Mouse (Mus musculus) bone marrow, adult 2 months (tissue): ENCODE results near the gene Capn1. TPM values are rescaled to one million over a fixed set of nuclear protein-coding genes. Genes with fewer than 3 reads are reported as not detected.
A peak's percentile ranks its signal among the peaks of the same experiment; 100 is the strongest.

Experiments used
- H3K27ac ChIP-seq: fragments of 200-500 bp; 2 replicates; pipeline ENCODE4 v1.5.1; 2012; ENCODE audit warnings: low read depth, mild to moderate bottlenecking, control low read depth, inconsistent platforms, low read length; ENCODE audit not compliant: control insufficient read depth, poor library complexity, insufficient read depth
- H3K4me1 ChIP-seq: fragments of 200-500 bp; 2 replicates; pipeline ENCODE4 v1.6.1; 2011; ENCODE audit warnings: low read length; ENCODE audit not compliant: control insufficient read depth, insufficient read depth
- H3K4me3 ChIP-seq: fragments of 200-500 bp; replicated peaks from 2 replicates; pipeline ENCODE3; 2011; ENCODE audit warnings: mild to moderate bottlenecking, low read depth, low read length, control low read depth; ENCODE audit not compliant: control insufficient read depth
- CTCF ChIP-seq: fragments of 200-500 bp; IDR thresholded peaks from 2 replicates; pipeline ENCODE4 v1.5.1; 2011; ENCODE audit warnings: low read length, control low read depth; ENCODE audit not compliant: control insufficient read depth, insufficient read depth
- POLR2A ChIP-seq: fragments of 200-500 bp; IDR thresholded peaks from 2 replicates; pipeline ENCODE4 v1.6.1; 2011; ENCODE audit warnings: low read depth, mild to moderate bottlenecking, control low read depth, low read length, borderline replicate concordance; ENCODE audit not compliant: control insufficient read depth
- WGBS: fragments of 180-500 bp; shearing (Covaris S2); methylation state at CpG from one replicate; pipeline ENCODE4 v1.1.7; 2018; 5-methylcytosine and 5-hydroxymethylcytosine counted together
- polyA plus RNA-seq: library from polyadenylated mRNA; stranded (reverse); fragments of >200 nt; gene quantifications from 2 replicates; pipeline ENCODE4 v1.2.4, GENCODE M21; 2011; ENCODE audit warnings: low replicate concordance; ENCODE audit not compliant: missing spikeins, insufficient read depth, insufficient read length

Capn1 gene
- polyA plus RNA-seq, 1 experiment, result 139 TPM

DNA sequence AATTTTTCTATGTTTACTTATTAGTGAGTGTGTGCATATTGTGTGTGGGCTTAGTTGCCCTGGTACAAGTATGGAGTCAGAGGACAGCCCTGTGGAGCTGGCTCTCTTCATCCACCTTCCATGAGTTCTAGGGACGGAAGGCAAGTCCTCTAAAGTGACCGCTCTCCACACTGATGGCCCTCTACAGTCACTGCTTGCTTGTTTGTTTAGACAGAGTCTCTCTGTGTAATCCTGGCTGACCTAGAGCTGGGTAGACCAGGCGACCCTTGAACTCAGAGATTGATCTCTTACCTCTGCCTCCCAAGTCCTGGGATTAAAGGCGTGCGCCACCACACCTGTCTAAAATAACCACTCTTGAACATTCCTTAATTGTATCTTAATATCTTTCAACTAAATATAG lies 58.3 kb downstream of the Capn1 start:
- WGBS, result 90% methylated on average over 5 of the region's 5 CpGs
- Histone ChIP-seq H3K27ac (no peak overlapping the region), H3K4me3 (no peak overlapping the region), H3K4me1 (no peaks in the 10 kb centered on the region)
- TF ChIP-seq POLR2A (no peak), CTCF (no peak)

GRCm38 (mm10) chr19:5956685-5957084 lies 59.0 kb downstream of the Capn1 start:
- TF ChIP-seq POLR2A, result no peak
- peak; percentile 58 for TF ChIP-seq CTCF
- WGBS, result 34% methylated on average over 3 of the region's 3 CpGs
- H3K4me1 ChIP-seq, result no peaks in the 10 kb centered on the region
- H3K27ac ChIP-seq, result no peak overlapping the region
- H3K4me3 ChIP-seq, result no peak overlapping the region

DNA sequence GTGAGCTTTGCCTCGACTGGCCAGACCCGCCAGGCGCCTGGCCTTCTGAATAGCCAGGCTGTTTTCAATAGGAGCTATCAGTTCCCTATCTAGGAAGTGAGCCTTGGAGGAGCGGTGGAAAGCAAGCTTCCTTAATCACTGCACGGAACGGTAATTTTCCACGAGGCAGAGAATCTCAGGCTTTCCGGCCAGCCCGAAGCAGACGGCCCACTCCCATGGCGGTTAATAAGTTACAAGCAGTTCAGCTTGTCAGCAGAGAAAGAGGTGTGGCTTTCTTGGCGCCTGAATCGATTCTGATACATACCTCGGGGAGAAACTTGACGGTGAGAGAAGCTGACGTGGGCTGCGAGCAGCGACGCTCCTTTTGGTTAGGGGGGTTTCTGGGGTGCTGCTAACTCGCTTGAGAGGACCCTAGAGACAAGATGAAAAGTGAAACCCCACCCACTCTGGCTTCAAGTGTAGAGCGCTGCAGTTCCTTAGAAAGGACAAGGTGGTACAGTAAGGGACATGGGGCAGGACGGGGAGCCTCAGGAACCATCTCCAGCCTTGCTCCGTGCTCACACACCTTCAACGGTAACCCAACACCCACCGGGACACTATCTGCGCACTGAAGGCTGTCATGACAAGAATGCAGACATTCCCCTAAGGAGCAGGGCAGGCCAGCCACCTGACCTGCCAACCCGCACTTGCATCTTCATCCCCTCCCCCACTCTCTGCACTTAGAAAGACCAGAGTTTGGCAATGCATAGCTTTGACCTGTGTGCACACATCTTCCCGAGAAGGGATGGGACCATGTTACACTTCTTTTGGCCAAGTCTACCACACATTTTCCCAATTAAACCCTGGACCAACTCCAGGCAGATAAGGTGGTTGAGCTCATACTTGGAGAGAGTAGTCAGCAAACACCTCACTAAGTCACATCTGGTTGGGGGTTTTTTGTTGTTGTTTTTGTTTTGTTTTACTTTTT lies 59.7 kb downstream of the Capn1 start:
- WGBS, result 89% methylated on average over 28 of the region's 28 CpGs
- H3K4me3 ChIP-seq, result no peak overlapping the region
- no peak for TF ChIP-seq POLR2A
- TF ChIP-seq CTCF, result no peak
- no peaks in the 10 kb centered on the region for H3K4me1 ChIP-seq
- H3K27ac ChIP-seq, result no peak overlapping the region

DNA sequence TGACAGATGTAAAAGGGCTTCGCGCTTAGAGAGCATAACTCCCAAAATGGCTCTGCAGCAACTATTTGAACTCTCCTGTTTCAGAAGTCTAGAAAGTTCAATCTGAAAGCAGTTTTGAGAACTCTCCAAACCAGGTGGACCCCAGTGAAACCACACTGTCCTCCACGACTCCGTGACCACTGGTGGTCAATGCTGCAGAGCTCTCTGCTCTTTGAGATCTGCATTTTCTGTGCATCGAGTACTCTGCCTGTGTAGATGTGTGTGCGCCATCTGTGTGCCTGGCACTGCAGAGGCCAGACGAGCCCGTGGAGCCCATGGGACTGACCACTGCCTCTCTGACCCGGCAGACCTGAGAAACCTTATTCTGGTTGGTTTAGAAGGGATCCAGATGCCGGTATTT lies 60.8 kb downstream of the Capn1 start:
- Histone ChIP-seq H3K4me3 (no peak overlapping the region), H3K4me1 (no peaks in the 10 kb centered on the region), H3K27ac (no peak overlapping the region)
- no peak for TF ChIP-seq CTCF
- TF ChIP-seq POLR2A, result no peak
- 96% methylated on average over 10 of the region's 10 CpGs for WGBS

- TF ChIP-seq CTCF (no peak), POLR2A (no peak)
- no peak overlapping the region for H3K4me3 ChIP-seq
- WGBS, result 93% methylated on average over 22 of the region's 22 CpGs
- H3K27ac ChIP-seq, result no peak overlapping the region
- H3K4me1 ChIP-seq, result no peaks in the 10 kb centered on the region
Observed at GRCm38 (mm10) chr19:5954031-5954710, 61.5 kb downstream of the Capn1 start.

DNA sequence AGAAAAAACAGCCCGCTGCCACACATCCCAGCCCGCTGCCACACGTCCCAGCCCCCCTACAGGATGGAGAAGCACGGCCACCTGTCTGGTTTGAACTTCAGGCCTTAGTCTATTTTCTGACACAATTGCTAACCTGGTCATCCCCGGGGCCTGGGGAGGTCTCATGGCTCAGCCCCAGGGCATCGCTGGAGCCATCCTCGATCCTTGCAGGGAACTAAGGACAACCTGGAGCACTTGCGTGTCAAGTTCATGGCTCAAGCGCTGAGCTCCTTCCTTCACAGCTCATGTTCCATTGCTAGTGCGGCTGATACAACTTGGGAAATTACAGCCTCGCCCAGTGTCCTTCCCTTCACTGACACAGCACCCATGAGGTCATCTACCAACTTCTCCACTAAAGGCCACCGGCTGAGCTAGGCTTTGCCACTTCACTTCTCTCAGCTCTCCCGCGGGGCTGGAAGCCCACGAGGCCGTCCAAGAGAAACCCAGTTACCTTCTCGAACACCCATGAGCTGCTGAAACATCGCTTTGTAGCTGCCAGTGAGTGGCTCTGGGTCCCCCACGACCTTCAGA lies 62.4 kb downstream of the Capn1 start:
- H3K4me1 ChIP-seq, result no peaks in the 10 kb centered on the region
- TF ChIP-seq CTCF (no peak), POLR2A (no peak)
- no peak overlapping the region for H3K4me3 ChIP-seq
- H3K27ac ChIP-seq, result no peak overlapping the region
- 94% methylated on average over 19 of the region's 19 CpGs for WGBS

DNA sequence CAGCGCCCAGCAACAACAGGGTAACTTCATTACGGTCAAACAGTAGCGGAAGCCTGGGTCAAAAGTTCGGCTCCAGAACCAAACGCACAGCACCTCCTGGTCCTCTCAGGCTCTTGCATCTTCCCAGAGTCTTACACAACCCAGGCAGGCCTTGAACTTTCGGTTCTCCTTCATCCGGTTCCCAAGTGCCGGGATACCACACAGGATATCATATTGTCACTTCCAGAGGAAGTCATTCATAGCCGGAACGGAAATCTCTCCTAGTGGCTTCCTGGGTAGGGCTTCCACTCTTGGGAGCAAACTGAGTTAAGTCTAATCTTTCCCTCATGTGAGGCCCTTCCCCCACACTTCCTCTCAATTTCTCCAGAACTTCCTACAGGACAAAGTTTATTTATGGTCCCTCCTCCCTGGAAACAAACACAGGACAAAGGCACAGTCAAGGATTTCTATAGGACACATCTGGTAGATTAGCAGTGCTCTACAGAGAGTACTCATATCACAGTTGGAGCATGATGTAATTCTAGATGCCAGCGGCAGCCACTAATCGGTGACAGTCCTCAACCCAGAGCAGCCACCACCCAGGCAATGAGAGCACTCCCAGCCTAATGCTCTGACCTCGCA lies 63.5 kb downstream of the Capn1 start:
- Histone ChIP-seq H3K4me1 (no peaks in the 10 kb centered on the region), H3K4me3 (no peak overlapping the region), H3K27ac (no peak overlapping the region)
- WGBS, result 75% methylated on average over 13 of the region's 13 CpGs
- no peak for TF ChIP-seq CTCF
- no peak for TF ChIP-seq POLR2A

DNA sequence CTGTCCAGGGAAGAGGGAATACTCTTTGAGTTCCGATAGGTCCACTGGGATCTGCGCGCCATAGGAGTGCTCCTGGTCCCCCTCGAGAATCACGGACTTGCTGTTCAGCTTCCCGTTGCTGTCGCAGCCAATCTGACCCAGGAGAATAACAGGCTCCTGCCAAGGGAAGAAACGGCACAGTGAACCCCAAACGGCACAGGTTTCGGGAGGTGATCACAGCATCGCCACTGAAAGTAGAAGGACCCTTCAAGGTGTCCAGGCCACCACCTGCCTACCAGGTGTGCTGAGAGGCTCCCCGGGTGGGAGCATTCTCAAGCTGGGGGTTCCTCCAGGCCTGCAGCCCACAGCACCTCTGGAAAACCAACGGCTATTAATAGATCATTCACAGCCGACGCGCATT lies 64.1 kb downstream of the Capn1 start:
- TF ChIP-seq POLR2A, result no peak
- no peak for TF ChIP-seq CTCF

More for the DNA sequence above, 64.1 kb downstream of the Capn1 start:
- H3K4me1 ChIP-seq, result no peaks in the 10 kb centered on the region; the same call in 1 of the 2 replicates
- 92% methylated on average over 16 of the region's 16 CpGs for WGBS
- H3K27ac ChIP-seq, result no peak overlapping the region
- H3K4me3 ChIP-seq, result no peak overlapping the region
